Mouse (Mus musculus) right cerebral cortex, postnatal 4 days (tissue): ENCODE results near the gene C9orf72.
A peak's percentile ranks its signal among the peaks of the same experiment; 100 is the strongest.

ENCODE experiments used
- DNase-seq: peaks from one replicate; pipeline ENCODE4 v3.0.0-alpha.2; 2022

Gene C9orf72

DNA sequence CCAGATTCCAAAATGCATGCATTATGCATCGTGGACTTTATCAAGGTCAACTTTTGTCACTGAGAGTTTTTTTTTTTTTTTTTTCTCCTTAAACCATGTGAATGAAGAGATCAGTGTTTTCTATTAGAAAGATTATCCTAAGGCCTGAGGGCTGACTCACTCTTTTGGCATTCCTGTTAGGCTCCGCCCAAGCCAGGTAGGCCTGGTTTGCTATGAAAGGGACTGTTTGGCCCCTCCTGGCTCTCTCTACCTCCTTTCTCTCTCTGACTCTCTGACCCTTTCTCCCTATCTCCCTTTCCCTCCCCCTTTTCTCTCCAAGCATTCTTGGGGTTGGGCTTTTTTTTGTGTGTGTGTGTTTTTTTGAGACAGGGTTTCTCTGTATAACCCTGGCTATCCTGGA, 50.4 kb downstream of the C9orf72 start:
- DNase-seq = no peak

DNA sequence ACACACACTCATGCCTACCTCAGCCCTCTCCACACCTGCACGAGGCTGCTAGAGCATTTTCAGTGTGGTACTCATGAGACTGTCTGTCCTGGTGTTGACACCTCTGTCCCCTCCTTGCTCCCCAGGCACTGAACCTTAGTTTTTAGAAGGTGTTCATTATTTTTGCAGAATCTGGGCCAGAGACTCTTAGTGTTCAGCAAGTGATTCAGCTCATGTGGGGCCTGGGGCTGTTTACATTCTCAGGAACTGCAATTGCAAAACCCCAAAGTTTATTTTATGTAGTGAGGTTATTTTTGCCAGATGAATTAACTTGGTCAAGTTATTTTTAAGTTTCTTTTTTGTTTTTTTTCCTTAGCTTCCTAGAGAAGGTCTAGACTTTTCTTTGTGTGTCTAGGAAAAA, 52.4 kb downstream of the C9orf72 start:
- DNase-seq = no peak

DNA sequence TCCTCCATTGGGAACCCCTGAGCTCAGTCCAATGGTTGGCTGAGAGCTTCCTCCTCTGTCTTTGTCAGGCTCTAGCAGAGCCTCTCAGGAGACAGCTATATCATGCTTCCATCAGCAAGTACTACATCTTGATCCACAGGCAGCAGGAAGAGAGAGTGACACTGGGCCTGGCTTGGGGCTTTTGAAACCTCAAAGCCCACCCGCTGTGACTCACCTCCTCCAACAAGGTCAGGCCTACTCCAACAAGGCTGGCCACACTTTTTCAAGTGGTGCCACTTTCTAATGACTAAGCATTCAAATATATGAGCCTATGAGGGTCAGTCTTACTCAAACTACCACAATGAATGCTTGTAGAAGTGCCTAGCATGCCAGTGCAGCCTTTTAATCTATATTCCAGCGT, 53.5 kb downstream of the C9orf72 start:
- no peak for DNase-seq

DNA sequence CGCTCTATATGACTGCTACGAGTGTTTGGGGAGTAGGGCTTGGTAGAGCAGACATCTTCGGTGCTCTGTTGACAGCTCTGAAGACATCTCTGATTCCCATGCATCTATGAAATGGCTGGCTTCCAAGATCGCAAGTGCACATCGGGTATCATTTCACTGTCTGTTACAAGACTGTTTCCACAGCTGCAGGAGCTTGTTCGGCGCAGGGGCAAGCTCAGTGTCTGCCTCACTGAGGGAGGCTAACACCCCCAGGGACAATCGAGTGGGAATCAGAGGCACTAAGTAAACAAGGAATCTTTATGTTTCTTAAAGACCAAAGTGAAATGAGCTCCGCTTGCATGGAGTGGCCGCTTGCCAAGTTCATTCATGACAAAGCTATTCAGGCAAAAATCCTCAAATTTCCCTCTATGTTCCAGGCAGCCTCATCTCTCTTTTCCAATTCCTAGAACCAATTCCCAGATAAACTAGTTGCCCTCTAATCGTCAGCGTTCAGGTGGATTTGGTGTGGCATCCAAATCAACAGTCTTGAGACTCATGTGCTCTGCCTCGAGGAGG, 56.3 kb downstream of the C9orf72 start:
- DNase-seq = peak; percentile 30

DNA sequence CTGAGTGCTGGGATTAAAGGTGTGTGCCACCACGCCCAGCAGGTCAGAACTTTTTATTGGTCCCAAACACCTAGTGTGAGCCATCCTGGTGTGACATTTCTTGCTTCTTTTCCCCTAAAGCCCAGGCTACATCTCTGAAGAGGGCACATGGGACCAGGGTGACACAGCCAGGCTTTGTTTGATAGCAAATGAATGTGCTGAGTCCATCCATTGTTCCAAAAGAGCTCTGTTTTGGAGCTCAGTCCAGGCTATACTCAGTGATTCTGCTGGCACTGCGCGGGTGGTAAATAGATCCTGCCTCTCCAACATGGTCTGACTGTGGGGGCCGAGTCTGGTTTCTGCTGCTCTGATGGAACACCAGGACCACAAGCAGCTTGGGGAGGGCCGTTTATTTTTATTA, 58.1 kb downstream of the C9orf72 start:
- DNase-seq = no peak

DNA sequence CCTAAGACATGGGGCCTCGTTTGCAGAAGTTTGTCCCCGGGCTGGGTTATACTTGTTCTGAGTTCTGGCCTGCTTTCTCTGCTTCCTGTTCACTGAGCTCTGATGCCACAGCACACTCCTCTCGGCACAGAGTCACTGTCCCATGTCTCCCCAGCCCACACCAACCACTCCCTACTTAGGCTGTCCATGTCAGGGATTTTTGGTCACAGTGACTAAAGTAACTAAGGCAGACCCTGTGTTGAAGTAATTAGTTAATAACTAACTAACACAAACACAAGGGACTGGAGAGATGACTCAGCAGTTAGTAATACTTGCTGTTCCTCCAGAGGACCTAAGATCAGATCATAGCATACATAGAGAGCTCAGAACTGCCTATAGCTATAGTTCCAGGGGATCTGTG, 60.0 kb downstream of the C9orf72 start:
- DNase-seq = no peak

DNA sequence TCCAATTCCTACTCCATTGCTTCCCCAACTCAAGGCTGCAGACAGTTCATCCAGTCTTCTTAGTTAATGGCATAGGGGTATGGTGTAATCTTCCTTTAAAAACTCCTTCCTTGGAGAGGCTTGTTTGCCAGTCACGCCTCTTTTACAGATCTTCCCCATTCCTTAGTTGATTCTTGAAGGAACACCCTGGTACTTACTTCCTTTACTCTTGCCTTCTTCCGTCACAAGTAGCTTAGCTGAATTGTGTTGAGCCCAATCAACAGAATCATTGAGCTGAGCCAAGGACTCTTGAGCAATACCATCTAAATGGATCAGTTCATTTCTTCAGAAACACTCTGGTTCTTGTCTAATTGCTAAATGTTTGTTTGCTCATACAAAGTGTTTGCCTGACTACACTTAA, 60.7 kb downstream of the C9orf72 start:
- DNase-seq = no peak

DNA sequence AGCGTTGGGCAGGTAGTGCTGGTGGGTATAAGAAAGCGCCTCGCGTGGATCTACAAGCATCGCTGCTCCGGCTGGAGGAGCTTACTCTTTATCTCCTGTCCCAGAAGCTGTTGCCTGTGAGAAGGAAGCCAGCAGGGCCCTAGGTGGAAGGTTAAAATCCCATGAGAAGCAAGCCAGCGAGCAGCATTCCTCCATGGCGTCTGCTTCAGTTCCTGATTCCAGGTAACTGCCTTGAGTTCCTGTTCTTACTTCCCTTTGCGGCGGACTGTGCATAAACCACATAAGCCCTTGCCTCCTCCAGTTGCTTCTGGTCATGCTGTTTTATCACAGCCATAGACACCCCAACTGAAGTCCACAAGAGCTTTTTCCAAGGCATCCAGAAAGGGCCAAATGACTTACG, 68.2 kb downstream of the C9orf72 start:
- DNase-seq = no peak

DNA sequence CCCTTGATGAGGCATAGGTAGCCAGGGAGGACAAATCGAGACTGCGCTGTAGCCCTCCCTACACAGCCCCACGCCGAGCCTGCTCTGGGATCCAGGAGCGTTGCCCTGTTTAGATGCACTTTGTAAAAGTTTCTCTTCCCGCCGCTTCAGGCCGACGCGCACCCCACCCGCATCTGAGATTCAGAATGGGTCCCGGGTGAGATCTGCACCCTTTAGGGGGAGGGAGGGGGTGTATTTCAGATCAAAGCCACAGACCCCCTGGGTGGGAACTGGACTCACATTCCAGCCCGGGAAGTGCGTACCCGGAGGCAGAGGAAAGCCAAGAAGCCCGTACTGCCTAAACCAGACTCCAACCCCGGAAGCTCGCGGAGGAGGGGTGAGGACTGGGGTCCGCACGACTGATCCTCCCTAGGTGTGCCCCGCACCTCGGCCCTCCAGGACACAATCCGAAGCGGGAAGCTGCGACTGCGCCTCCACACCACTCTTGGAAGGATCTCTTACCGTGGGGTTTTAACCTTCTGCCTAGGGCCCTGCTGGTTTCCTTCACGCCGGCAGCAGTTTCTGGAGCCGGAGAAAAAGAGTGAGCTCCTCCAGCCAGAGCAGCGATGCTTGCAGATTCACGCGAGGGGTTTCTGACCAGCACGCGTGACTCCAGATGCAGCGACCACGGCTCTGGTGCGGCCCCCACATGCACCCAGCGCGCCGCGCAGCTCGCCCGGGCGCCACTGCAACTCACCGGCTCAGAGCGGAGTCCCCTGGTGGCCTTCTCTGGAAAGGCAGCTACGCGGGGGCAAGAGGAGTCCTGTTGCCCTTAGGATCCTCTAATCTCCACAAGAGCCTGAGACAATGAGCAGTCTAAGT, 69.0 kb downstream of the C9orf72 start, which contains the start of gene Mob3b:
TSS of gene Mob3b (minus strand) at position 734 of the 861 bp plus-strand sequence.
- peak; percentile 81 for DNase-seq

DNA sequence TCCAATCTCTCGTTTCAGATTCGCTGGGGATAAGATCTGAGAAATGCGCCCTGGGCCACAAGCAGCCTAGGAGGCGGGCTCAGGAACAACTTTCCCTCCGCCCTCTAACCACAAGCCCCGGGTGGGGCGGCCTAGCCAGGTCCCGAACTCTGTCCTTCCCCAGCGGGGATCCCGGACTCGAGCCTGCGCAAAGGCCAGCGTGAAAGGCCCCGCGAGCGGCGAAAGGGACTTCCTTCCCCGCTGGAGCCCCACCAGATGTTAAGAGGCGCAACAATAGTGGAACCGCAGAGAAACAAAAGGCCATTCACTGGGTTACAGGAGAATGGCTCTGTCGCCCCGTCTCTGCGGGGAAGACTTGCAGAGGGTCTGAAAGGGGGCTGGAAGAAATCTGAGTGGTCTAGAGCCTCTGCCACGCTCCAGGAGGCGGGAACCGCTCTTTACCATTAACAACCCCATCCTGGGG, 69.8 kb downstream of the C9orf72 start:
- peak; percentile 17 for DNase-seq

DNA sequence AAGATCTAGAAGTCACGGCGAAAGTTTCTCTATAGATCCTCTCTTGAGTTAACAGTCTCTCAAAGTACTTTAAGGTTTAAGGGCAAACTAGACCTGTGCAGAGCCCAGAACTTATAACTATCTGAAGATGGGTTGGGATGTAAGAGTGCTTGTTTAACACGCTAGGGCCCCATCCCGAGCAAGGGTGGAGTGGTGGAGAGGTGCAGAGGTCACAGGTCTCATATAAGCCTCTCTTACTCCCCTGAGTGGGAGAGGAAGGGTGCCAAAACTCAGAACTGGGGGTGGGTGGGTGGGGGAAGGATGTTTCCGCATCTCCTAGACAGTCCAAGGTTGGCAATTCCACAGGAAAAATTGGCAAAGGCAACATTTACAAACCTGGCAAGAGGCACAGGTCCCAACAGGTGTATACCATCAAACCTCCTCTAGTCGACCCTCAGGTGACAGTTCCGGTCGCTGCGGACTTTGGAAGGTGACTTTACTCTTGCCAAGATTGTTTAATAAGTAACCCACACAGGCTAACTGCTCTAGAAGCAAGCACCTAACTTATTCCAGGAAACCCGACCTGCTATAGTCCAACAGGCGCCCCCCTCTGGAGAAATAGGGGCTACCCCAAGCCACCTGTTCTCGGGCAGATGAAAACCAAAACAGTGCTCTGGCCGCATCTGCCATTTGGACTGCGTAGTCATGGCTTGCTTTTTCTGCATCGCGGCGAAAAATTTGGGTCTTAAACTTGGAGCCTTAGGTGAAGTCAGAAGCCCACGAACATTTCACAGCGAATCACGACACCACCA, 70.6 kb downstream of the C9orf72 start:
- no peak for DNase-seq

DNA sequence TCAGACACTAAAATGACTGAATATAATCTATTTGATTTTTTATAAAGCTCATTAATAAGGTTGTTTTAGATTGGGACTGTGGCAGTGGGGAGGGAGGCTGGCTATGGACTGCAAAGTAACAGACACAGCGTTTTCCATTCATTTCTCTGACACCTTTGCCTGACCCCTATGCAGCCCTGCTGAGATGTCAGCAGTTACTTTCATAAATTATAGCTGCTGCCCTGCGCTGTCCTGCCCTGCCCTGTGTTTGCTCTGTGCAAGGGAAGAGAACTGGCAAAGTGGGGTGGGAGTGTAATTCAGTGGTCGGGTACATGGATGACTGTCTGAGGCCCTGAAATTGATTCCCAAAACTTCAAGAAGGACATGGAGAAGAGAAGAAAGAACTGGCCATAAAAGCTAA, 71.9 kb downstream of the C9orf72 start:
- no peak for DNase-seq

DNA sequence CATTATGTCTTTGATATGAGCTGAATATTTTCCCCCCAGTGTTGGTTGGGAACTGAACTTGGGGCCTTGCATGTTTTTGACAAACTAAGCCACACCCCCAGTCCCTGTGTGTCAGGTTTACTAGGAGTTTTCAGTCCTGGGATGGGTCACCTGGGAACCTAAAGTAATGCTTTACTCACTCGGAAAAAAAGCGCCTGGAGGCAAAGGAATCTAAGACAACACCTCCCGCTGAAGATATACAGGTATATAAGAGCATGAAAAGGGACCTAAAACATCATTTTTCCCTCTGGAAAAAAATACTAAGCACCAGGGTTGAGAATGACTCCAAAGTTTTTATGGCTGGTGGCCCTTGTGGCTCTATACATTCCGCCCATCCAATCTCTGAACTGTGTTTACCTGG, 74.2 kb downstream of the C9orf72 start, which contains the start of gene Ifnk:
TSS of gene Ifnk (plus strand) at position 301 of the 400 bp plus-strand sequence.
- no peak for DNase-seq

DNA sequence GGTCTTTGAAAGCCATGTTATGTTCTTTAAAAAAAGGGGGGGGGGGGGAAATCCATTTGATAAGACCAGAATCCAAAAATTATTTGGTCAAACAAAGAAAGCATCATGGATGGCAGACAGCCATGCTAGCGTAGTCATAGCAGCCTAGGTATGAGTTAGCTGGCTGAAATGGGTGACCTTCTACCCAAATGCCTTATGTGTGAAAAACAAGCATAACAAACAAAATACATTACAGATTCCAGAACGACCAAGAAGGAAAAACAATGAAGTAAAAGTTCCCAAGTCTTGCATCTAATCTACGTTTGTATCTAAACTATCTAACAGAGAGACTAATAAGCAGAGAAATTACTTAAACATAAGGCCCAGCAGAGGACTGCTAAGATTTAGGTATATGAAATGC, 75.3 kb downstream of the C9orf72 start:
- DNase-seq = no peak

DNA sequence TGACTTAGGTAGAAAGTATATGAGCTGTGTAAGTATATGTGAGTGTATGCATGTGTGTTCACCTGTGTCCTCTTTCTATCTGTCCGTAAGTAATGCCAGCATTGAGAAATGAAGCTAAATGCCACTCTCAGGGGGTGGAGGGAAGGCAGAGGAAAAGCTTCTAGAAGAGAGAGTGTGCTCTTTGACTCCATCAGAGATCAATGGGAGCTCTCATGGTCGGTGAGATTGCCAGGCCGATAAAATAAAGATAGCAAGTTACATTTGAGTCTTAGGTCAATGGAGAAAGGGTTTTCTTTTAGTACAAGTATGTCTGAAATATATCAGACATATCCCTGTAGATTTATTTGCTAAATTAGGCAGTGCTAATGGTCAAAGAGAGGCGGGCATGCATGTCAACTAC, 77.6 kb downstream of the C9orf72 start:
- no peak for DNase-seq

DNA sequence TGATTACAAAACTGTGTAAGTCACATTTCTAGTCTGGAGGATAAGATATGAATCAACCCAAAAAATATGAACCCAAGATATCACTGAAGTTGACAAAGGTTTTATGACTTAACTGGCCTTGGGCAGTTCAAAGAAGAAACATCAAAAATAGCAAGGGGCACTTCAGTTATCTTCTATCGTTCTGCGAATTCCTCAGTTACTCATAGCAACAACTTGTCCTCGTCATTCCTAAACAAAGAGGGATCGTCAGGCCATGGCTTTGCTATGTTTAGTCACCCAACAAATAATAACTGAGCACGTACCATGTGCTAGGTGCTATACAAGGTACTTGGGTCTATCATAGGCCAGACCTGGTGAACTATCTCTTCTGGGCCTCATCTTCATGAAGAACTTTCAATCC, 79.4 kb downstream of the C9orf72 start:
- DNase-seq = no peak

DNA sequence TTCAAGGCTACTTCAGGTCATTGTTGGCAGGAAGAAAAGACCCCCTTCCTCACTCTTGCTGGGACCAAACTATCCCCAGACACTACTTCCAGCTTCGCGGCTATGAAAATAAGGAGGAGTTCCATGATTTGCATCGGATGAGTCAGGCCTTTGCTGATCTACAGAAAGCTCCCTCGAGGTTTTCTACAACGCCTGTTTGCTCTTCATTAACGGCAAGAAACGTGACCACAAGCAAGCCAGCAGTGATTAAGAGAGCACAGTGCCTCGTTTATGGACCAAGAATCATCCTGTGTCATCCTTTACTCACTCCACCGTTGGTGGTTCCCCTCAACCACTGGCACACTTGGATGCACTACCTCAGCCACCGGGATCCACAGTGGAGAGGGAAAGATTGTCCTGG, 80.2 kb downstream of the C9orf72 start:
- DNase-seq = no peak

DNA sequence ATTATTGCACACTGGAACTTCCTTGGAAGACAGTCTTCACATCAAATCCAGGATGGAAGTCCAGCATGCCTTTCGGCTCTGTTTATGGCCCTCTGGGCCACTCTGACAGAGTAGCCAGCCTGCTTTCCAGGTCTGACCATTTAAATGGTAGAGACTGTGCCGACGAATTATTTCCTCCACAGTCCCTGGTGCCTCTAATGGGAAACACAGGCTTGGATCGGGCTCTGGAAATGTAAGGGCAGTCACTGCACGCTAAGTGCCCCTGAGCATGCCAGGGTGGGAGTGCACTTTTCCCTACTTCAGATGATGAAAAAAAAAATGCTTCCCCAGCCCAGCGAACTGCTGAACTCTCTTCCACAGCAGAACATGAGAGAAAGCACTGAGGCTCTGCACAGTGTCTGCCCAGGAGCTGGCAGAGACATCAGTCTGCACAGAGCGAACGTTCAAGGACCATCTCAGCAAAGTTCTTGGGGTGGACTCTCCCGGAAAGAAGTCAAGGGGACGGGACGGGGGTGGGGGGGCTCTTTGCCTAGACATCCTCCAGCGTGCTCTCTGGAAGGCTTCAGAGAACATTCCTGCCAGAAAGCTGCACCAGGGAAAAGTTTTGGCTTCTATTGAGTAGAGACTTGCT, 82.4 kb downstream of the C9orf72 start:
- no peak for DNase-seq
